Mouse (Mus musculus) forebrain, embryonic 13.5 days (tissue): Measurements from ENCODE around the gene Esp34. TPM values are rescaled to one million over a fixed set of nuclear protein-coding genes. Genes with fewer than 3 reads are reported as not detected.

Experiments used
- ATAC-seq: fragments of 200-750 bp; cut with Nextera tagmentation; 2 replicates; pipeline ENCODE4 v1.8.0; 2017
- H3K27ac ChIP-seq: fragments of 300-500 bp; sonication (generic); 2 replicates; pipeline ENCODE4 v1.5.1; 2015; ENCODE audit warnings: inconsistent platforms, mild to moderate bottlenecking, moderate library complexity
- H3K27me3 ChIP-seq: fragments of 300-500 bp; sonication (generic); 2 replicates; pipeline ENCODE4 v1.6.1; 2015; ENCODE audit warnings: mild to moderate bottlenecking, inconsistent platforms
- H3K36me3 ChIP-seq: fragments of 300-500 bp; sonication (generic); 2 replicates; pipeline ENCODE4 v1.6.1; 2015; ENCODE audit warnings: mild to moderate bottlenecking, inconsistent platforms; ENCODE audit not compliant: poor library complexity, severe bottlenecking
- H3K4me1 ChIP-seq: fragments of 300-500 bp; sonication (generic); 2 replicates; pipeline ENCODE4 v1.6.1; 2015; ENCODE audit warnings: inconsistent platforms
- H3K4me2 ChIP-seq: fragments of 300-500 bp; sonication (generic); 2 replicates; pipeline ENCODE4 v1.6.1; 2015; ENCODE audit warnings: inconsistent platforms, mild to moderate bottlenecking, moderate library complexity
- H3K4me3 ChIP-seq: fragments of 300-500 bp; sonication (generic); 2 replicates; pipeline ENCODE4 v1.5.1; 2015; ENCODE audit warnings: mild to moderate bottlenecking, inconsistent platforms
- H3K9ac ChIP-seq: fragments of 300-500 bp; sonication (generic); 2 replicates; pipeline ENCODE4 v1.6.1; 2015; ENCODE audit warnings: mild to moderate bottlenecking, inconsistent platforms
- H3K9me3 ChIP-seq: fragments of 300-500 bp; sonication (generic); replicated peaks from 2 replicates; pipeline ENCODE4 v1.6.1; 2016; ENCODE audit warnings: inconsistent platforms
- WGBS: fragments of 180-500 bp; shearing (Covaris S2); methylation state at CpG from one replicate; pipeline ENCODE4 v1.1.7; 2015; 5-methylcytosine and 5-hydroxymethylcytosine counted together
- polyA plus RNA-seq: library from polyadenylated mRNA; unstranded; fragments of >200 nt; fragmentation: Nextera tagmentation; extraction: Ambion mirVana; gene quantifications from 2 replicates; pipeline ENCODE4 v1.2.1, GENCODE M21; 2015

The Esp34 gene
- not detected in 2 replicates for polyA plus RNA-seq

DNA sequence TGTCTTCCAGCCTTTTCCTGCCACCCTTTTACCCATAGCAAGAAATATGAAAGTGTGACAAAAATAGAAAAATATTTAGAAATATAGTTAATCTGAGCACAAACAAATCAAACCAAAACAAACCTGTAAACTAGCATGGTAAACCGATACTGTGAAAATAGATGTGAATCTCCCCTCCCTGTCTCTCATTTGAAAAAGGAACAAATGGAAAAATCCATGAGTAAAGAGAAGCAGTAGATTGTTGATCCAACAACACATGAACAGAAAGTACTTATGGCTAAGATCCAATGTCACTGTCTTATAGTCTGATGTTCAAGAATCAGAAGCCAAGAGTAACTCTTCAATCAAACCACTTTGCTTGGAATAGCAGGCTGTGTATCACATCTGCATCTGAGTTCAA, at the start of gene Esp34:
Gene Esp34 (plus strand): TSS at position 301 of the 400 bp plus-strand sequence.
- no peak within 1 kb of the TSS for H3K4me2 ChIP-seq
- no peak within 1 kb of the TSS for H3K4me3 ChIP-seq
- ATAC-seq = no peak
- 88% methylated on average over 1 of the region's 1 CpGs for WGBS
- H3K27me3 ChIP-seq = no peaks in the 10 kb centered on the region
- no peaks in the 10 kb centered on the region for H3K36me3 ChIP-seq
- H3K9ac ChIP-seq = no peak within 1 kb of the TSS
- no peak within 1 kb of the TSS for H3K27ac ChIP-seq
- peaks cover 4% of the 10 kb centered on the region for H3K9me3 ChIP-seq
- no peaks in the 10 kb centered on the region for H3K4me1 ChIP-seq

GRCm38 (mm10) chr17:38562527-38562926, 8.5 kb downstream of the Esp34 start:
- H3K4me3 ChIP-seq = no peak overlapping the region
- 76% methylated on average over 5 of the region's 5 CpGs for WGBS
- H3K27ac ChIP-seq = no peak overlapping the region
- H3K4me1 ChIP-seq = no peaks in the 10 kb centered on the region
- no peaks in the 10 kb centered on the region for H3K36me3 ChIP-seq
- H3K4me2 ChIP-seq = no peak overlapping the region
- peaks cover 20% of the 10 kb centered on the region for H3K9me3 ChIP-seq
- no peak overlapping the region for H3K9ac ChIP-seq
- no peak for ATAC-seq
- H3K27me3 ChIP-seq = no peaks in the 10 kb centered on the region

Other genes with a start within 250 kb of the Esp34 start
- gene Olfr137, start 246.6 kb upstream of the Esp34 start, polyA plus RNA-seq = not detected in 2 replicates
- not detected in 2 replicates for gene Olfr136, start 224.4 kb upstream of the Esp34 start, polyA plus RNA-seq
- not detected in 2 replicates for gene Esp36, start 134.0 kb upstream of the Esp34 start, polyA plus RNA-seq
- gene Esp31, start 85.3 kb downstream of the Esp34 start, polyA plus RNA-seq = not detected in 2 replicates